Comparison of ENCODE assay signal across 8 mouse cellular contexts in genomic region chr9:44478229-44478921, GRCm38 (mm10). TPM values are rescaled to one million over a fixed set of nuclear protein-coding genes. Genes with fewer than 3 reads are reported as not detected.
DNase-seq lines count a peak whose midpoint lies in the region; ATAC-seq and TF ChIP-seq lines count a peak whose summit lies in the region.

No protein-coding gene starts in this region.

- peak overlapping the region; percentile 73 for H3K4me3 ChIP-seq in heart, adult 2 months
- H3K4me3 ChIP-seq in heart, embryonic 13.5 days, result peak overlapping the region; percentile 71
- peak overlapping the region; percentile 80 for H3K4me3 ChIP-seq in kidney, postnatal 0 days (replicated peaks; ENCODE audit: low read depth, low read length)

- H3K9ac ChIP-seq in heart, adult 2 months (ENCODE audit: low read depth, low read length), result peak overlapping the region; percentile 85
- H3K9ac ChIP-seq in heart, embryonic 13.5 days, result peak overlapping the region; percentile 90
- peak overlapping the region; percentile 75 for H3K9ac ChIP-seq in kidney, postnatal 0 days (ENCODE audit: low read depth, low read length)

- H3K27me3 ChIP-seq in heart, adult 2 months (ENCODE audit: control insufficient read depth, insufficient read depth, low read length), result no peaks in the 10 kb centered on the region
- H3K27me3 ChIP-seq in heart, embryonic 13.5 days (replicated peaks), result no peaks in the 10 kb centered on the region
- no peaks in the 10 kb centered on the region for H3K27me3 ChIP-seq in kidney, postnatal 0 days (ENCODE audit: insufficient read depth, low read length)

- peaks cover 7% of the 10 kb centered on the region for H3K4me1 ChIP-seq in heart, adult 2 months (ENCODE audit: control insufficient read depth, insufficient read depth, low read length)
- peaks cover 33% of the 10 kb centered on the region for H3K4me1 ChIP-seq in heart, embryonic 13.5 days
- H3K4me1 ChIP-seq in kidney, postnatal 0 days (replicated peaks; ENCODE audit: insufficient read depth, low read length), result peaks cover 5% of the 10 kb centered on the region; the same call in 1 of the 2 replicates

- peak overlapping the region; percentile 90 for H3K4me2 ChIP-seq in heart, embryonic 13.5 days
- peak overlapping the region; percentile 98 for H3K4me2 ChIP-seq in kidney, postnatal 0 days (ENCODE audit: low read length)

- DNase-seq in heart, adult 2 months, result peak; percentile 76 to 79
- no peak for DNase-seq in heart, adult 8-10 months (ENCODE audit: low spot score)
- peak; percentile 69 to 78 for DNase-seq in cerebellum, postnatal 36 days
- peak; percentile 96 for DNase-seq in kidney, postnatal 0 days (ENCODE audit: low spot score)
- peak; percentile 79 to 84 for DNase-seq in lung, adult 18-20 months
- peak; percentile 63 for DNase-seq in ovary, postnatal 36 days (ENCODE audit: low spot score)
- DNase-seq in T-cell, adult 2 months (ENCODE audit: low spot score), result no peak

- no peak for TF ChIP-seq CTCF in heart, adult 2 months (IDR thresholded peaks at IDR 0.05)
- TF ChIP-seq CTCF in kidney, postnatal 0 days (IDR thresholded peaks at IDR 0.05; ENCODE audit: low read depth), result no peak

- intact Hi-C loops in heart, adult 2 months (cut with DNase I), result loop anchor here (2.0 to 5.0 kb wide), 2 partner anchors 24 to 34 kb away; partner anchors contain the start of gene Upk2

- 0 out of 2 replicates have a peak, but pooled peaks have one; percentile 11 for TF ChIP-seq EP300 in heart, adult 2 months (IDR thresholded peaks at IDR 0.05; ENCODE audit: insufficient read depth, low read depth, low read length)

- H3K27ac ChIP-seq in heart, adult 2 months, result peak overlapping the region; percentile 96
- peak overlapping the region; percentile 99 for H3K27ac ChIP-seq in heart, embryonic 13.5 days (replicated peaks)
- peak overlapping the region; percentile 97 for H3K27ac ChIP-seq in kidney, postnatal 0 days

- H3K9me3 ChIP-seq in heart, embryonic 13.5 days, result no peaks in the 10 kb centered on the region
- no peaks in the 10 kb centered on the region for H3K9me3 ChIP-seq in kidney, postnatal 0 days (replicated peaks; ENCODE audit: low read length)

- 0% methylated on average over 26 of the region's 27 CpGs for WGBS in heart, adult 2 months
- 1% methylated on average over 22 of the region's 27 CpGs for WGBS in heart, embryonic 13.5 days
- 1% methylated on average over 21 of the region's 27 CpGs for WGBS in kidney, postnatal 0 days

- no peaks in the 10 kb centered on the region for H3K79me2 ChIP-seq in heart, adult 2 months (replicated peaks; ENCODE audit: control insufficient read depth, insufficient read depth, low read length)

- H3K36me3 ChIP-seq in heart, adult 2 months (ENCODE audit: control insufficient read depth, insufficient read depth, low read length), result no peaks in the 10 kb centered on the region
- H3K36me3 ChIP-seq in heart, embryonic 13.5 days, result no peaks in the 10 kb centered on the region
- H3K36me3 ChIP-seq in kidney, postnatal 0 days (ENCODE audit: insufficient read depth, low read length), result no peaks in the 10 kb centered on the region

- TF ChIP-seq POLR2A in heart, adult 2 months (IDR thresholded peaks at IDR 0.05; ENCODE audit: insufficient read depth, low read depth, low read length), result 0 out of 2 replicates have a peak, but pooled peaks have one; percentile 51

- peak; percentile 25; the same call in 1 of the 2 replicates for ATAC-seq in heart, embryonic 13.5 days (ENCODE audit: extremely low read depth, insufficient number of reproducible peaks, low FRiP score, low TSS enrichment)
- ATAC-seq in kidney, postnatal 0 days (replicated peaks; ENCODE audit: low FRiP score, low read depth), result peak; percentile 44

RNA-seq across cellular contexts. Expression of gene Bcl9l, which starts 4.2 kb away (rescaled TPM):
- total RNA-seq in heart, adult 2 months (2021), result 10 to 100 TPM; 44.5 to 58.7 TPM
- 15.3 and 21.5 TPM in 2 replicates for polyA plus RNA-seq in heart, adult 2 months (2012; rRNA removed)
- 10 to 100 TPM; 51.6 to 56.9 (median 53.9) TPM for total RNA-seq in heart, adult 8-10 months (2022)
- 7.3 and 9.4 TPM in 2 replicates for polyA plus RNA-seq in heart, embryonic 13.5 days (2015; fragmentation: Nextera tagmentation; extraction: Ambion mirVana)
- polyA plus RNA-seq in kidney, postnatal 0 days (2015; fragmentation: Nextera tagmentation; extraction: Ambion mirVana), result 8.7 and 9.1 TPM in 2 replicates

RNA-seq across cellular contexts. Expression of gene Upk2, which starts 23.6 kb away (rescaled TPM):
- total RNA-seq in heart, adult 2 months (2021), result not detected
- 0.47 and 0.53 TPM in 2 replicates for polyA plus RNA-seq in heart, adult 2 months (2012; rRNA removed)
- total RNA-seq in heart, adult 8-10 months (2022), result under 1 TPM in 2 of 4 experiments, not detected in 2; 0.26 to 0.28 TPM
- polyA plus RNA-seq in heart, embryonic 13.5 days (2015; fragmentation: Nextera tagmentation; extraction: Ambion mirVana), result not detected in 2 replicates
- polyA plus RNA-seq in kidney, postnatal 0 days (2015; fragmentation: Nextera tagmentation; extraction: Ambion mirVana), result 19.9 and 27.8 TPM in 2 replicates

RNA-seq across cellular contexts. Expression of gene Foxr1, which starts 37.4 kb away (rescaled TPM):
- total RNA-seq in heart, adult 2 months (2021), result not detected
- polyA plus RNA-seq in heart, adult 2 months (2012; rRNA removed), result not detected in 2 replicates
- not detected for total RNA-seq in heart, adult 8-10 months (2022)
- not detected in 2 replicates for polyA plus RNA-seq in heart, embryonic 13.5 days (2015; fragmentation: Nextera tagmentation; extraction: Ambion mirVana)
- polyA plus RNA-seq in kidney, postnatal 0 days (2015; fragmentation: Nextera tagmentation; extraction: Ambion mirVana), result not detected in 2 replicates

Comparison
In these comparisons a context has a peak if more than half of its experiments do, and no peak if none do; other contexts are left out.
1. DNase-seq: peak in heart, adult 2 months (2 of 2), cerebellum, postnatal 36 days (2 of 2), kidney, postnatal 0 days (single experiment), lung, adult 18-20 months (2 of 2) and ovary, postnatal 36 days (single experiment); none in heart, adult 8-10 months (single experiment) and T-cell, adult 2 months (single experiment).
2. RNA of gene Upk2, which starts 23.6 kb away (polyA plus RNA-seq): 19.9 to 27.8 TPM in kidney, postnatal 0 days; 0.47 to 0.53 TPM in heart, adult 2 months and not detected in heart, embryonic 13.5 days; every median in the first group is over 10 times any median in the second.
3. Peak in every context shown above with its lines, with median percentiles within 50 percentile points of each other: H3K27ac ChIP-seq, H3K4me3 ChIP-seq and H3K9ac ChIP-seq.